Mouse (Mus musculus) large intestine, adult 2 months (tissue): ENCODE results near the gene Shld2. TPM values are rescaled to one million over a fixed set of nuclear protein-coding genes. Genes with fewer than 3 reads are reported as not detected.
"Not testable (repeated sequence)": the region's sequence is repeated elsewhere in the genome, so short reads cannot be mapped to it uniquely, and the experiment has no call there.

Experiments
- DNase-seq: peaks from one replicate; pipeline ENCODE4 v3.0.0-alpha.2; 2012; ENCODE audit warnings: low read depth, low spot score
- WGBS: fragments of 180-500 bp; shearing (Covaris S2); methylation state at CpG from one replicate; pipeline ENCODE4 v1.1.7; 2018; 5-methylcytosine and 5-hydroxymethylcytosine counted together
- polyA plus RNA-seq: library from polyadenylated mRNA; depleted of rRNA; stranded (reverse); fragments of >200 nt; gene quantifications from 2 replicates; pipeline ENCODE4 v1.2.3, GENCODE M21; 2012

Gene Shld2
- polyA plus RNA-seq, 1 experiment, result 0.87 TPM

DNA sequence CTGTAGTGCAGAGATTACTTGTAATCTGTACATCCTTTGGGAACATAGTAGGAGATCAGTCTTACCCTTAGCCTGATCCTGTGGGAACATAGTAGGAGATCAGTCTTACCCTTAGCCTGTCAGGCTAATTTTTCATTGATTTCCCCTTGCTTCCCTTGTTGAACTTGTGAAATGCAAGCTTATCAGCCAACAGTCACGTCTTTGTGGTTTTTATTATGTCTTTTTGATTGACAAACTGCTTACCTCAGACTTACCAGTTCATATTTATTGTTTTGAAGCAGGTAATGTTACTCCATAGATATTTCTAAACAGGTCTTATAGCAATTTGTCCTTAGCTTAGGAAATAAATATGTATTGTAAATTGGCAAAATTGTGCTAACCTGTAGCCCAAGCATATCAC is 17.3 kb upstream of the Shld2 start:
- WGBS, result 52% methylated on average over 1 of the region's 1 CpGs
- DNase-seq, result no peak

DNA sequence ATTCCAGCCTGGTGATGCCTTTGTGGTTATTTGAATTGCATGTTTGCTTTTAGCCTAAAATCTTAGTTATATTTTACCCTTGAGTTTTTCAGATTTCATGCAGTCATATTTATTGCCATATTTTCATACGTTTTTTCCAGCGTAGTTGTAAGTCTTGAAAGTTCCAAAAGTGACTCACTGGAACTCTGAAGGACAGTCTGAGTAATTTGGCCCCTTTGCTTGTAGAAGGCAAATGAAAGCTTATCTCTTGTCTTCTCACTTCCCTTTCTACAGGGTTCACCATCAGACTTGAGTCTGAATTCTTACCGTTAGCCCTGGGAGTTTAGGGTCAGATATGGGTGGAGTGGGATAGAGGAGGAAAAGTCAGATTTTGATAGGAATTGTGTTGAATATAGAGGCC is 16.3 kb upstream of the Shld2 start:
- DNase-seq, result no peak
- WGBS, result 87% methylated on average over 3 of the region's 3 CpGs

DNA sequence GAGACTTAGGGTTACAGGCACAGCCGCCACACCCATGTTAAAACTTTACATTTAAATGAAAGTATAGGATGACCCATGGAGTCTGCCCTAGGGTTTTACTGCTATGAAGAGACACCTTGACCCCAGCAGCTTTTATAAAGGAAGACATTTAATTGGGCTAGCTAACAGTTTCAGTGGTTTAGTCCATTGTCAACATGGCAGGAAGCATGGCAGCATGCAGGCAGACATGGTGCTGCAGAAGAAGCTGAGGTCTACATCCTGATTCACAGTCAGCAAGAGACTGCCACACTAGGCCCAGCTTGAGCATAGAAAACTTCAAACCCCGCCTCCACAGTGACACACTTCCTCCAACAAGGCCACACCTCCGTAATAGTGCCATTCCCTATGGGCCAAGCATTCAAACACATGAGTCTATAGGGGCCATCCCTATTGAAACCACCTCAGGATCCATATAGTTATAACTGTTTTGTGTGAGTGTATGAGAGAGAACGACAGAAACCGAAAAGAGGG is 13.3 kb upstream of the Shld2 start:
- DNase-seq, result no peak
- 95% methylated on average over 5 of the region's 5 CpGs for WGBS

DNA sequence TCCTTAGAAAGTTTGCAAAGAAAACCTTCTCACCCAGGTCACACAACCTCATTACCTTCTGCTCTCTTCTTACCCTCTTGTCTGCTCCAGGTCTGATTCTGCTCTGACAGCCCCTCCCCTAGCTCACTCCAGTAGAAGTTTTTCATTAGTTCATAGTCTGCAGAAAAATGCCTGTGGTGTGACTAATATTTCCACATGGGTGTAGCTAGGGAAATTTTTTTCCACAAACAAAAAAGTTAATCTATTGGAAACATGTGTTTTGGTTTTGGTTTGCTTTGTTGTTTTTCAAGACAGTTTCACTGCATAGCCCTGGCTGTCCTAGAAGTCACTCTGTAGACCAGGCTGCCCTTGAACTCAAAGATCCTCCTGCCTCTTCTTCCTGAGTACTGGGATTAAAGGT is 7.8 kb upstream of the Shld2 start:
- no peak for DNase-seq

DNA sequence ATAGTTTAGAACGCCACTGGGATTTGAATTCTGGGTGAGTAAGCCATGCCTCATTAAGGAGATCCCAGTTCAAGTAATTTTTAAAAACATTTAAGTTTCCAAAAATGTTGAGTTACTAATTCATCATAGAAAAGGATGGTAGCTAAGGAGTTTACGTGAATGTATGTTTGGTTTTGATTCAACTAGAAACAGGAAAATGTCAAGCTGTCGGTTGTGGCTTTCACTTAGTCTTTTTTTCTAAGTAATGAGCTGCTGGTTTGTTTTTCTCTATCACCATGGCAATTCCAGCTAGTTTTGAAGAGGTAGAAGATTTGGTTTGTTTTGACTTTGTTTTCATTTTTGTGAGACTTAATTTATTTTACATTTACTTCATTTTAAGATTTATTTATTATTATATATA is 7.1 kb upstream of the Shld2 start:
- WGBS, result 70% methylated on average over 3 of the region's 3 CpGs
- no peak for DNase-seq

DNA sequence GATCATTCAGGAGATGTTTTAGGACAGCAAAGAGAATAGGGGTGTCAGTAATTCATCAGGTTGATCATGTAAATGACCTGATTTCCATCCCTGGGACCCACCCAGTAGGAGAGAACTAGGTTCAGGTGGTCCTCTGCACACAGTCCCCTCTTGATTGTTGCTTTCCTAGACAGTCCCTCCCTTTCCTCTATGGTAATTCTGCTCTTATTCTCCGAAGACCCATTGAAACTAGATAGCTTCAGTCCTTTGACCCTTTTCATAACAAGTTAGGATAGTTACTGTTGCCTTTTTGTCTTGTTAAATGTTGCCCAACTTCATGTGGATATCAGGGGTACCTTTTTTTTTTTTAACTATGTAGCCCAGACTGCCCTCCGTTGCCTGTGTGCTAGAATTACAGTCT is 6.1 kb upstream of the Shld2 start:
- no peak for DNase-seq
- WGBS, result 87% methylated on average over 2 of the region's 2 CpGs

DNA sequence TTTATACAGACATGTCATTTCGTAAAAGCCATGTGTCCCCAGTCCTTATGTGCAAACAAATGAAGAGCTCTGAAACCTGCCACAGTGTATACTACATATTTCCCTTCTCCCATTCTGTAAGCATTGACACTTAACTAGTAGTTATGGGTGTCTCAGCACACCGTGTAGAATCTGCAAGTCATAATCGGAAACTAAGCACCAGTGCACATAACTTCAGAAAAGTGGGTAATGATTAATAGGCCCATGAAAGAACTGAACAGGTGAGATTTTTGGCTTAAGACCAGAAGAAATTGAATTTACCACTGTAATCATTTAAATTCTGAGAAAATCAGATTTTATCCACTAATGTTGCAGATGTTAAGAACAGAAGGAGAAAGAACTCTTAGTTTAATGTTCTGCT is 4.5 kb upstream of the Shld2 start:
- WGBS, result 24% methylated on average over 3 of the region's 3 CpGs
- DNase-seq, result no peak

DNA sequence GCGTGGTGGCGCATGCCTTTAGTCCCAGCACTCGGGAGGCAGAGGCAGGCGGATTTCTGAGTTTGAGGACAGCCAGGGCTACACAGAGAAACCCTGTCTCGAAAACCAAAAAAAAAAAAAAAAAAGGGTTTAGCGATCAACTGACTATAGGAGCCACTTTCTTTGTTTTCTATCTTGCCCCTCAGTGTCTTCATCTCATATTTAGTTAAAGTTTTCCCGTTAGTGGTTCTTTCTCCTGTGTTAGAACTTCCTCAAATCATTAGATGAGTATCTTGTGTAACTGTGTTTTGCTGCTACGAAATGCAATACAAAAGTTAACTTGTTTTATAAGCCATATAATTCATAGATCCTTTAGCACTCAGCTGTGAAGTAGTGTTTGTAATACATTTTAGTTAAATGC is 4.1 kb upstream of the Shld2 start:
- 57% methylated on average over 8 of the region's 8 CpGs for WGBS
- not testable (repeated sequence) for DNase-seq

DNA sequence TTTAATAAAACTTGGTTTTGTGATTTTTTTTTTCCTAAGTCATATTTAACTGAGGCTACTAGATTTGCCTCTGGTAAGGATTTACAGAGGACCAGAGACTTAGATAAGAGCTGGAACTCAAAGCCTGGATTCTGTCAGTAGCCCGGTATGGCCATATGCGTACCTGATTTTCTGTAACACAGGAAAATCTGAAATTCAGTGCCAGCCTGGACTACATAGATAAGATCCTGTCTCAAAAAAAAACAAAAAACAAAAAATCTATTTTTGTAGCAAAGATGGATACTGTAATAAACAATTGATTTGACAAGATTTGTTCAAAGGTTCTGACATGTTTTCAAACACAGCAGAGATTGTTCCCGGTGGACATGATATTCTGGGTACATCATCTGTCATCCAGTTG is 3.3 kb upstream of the Shld2 start:
- DNase-seq, result no peak
- WGBS, result 64% methylated on average over 3 of the region's 3 CpGs

DNA sequence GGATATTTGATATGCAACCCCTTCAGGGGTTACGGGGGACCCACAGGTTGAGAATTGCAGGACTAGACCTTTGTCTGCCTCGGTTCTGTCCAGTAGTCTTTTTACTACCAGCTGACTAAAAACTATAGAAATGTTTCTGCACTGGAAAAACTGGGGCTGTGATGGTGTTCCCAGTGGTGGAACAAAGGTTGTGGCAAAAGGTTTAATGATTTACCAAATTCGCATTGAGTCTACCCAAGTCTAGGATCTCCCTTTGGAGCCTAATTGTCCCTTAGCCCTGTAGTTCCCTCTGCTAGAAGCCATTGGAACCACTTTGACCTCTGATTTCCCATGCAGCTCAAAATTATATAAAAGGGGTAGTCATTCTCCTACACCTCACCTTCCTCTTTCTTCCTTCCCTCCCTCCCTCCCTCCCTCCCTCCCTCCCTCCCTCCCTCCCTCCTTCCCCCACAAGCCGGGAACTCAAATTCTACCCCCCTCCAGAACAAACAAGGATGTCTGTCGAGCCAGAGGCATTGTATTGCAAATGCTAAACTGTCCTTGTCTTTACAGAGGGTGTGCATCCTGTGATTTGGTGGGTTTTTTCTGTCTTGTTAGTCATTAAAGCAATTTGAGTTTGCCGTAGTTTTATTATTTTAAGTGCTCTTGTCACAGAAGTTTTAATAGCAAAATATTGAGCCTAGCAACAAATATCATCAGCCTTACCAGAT is 2.2 kb upstream of the Shld2 start:
- no peak for DNase-seq
- 8% methylated on average over 6 of the region's 6 CpGs for WGBS

DNA sequence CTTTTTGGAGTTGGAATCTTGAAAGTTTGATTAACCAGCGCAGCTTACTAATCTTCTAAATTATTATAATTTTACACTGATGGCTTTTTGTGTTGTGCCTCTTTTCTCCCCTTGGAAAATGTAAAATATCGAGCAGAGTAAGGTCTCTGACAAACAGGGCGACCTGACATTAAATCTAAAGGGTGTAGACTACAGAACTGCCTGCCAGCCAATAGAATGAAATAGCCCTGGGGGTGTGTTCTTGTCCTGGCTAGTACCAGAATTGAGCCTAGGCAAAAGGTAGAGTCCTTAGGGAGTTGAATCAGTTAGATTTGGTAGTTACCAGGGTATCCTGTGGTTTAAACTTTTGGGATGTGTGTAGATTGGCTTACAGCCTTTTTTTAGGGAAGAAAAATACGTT is 1.4 kb upstream of the Shld2 start:
- no peak for DNase-seq
- WGBS, result 1% methylated on average over 4 of the region's 4 CpGs

DNA sequence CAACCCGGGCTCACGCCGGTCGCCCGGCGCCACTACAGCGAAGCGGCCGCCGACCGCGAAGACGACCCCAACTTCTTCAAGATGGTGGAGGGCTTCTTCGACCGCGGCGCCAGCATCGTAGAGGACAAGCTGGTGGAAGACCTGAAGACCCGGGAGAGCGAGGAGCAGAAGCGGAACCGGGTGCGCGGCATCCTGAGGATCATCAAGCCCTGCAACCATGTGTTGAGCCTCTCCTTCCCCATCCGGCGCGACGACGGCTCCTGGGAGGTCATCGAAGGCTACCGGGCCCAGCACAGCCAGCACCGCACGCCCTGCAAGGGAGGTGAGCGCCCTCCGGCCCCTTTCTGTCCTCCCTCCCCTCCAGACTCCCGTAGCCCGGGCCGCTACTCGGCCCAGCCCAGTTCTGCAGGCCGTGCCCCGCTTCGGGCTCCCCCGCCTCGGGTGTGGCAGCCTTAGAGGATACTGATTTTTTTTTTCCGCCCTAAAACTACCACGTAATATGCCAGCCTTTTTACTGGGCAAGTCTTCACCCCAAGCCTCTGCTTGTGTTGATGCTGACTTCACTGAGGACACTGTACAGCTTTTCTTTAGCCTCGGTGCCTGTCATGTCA is 833 bp upstream of the Shld2 start:
- DNase-seq, result no peak
- WGBS, result under 1% methylated on average over 47 of the region's 47 CpGs

DNA sequence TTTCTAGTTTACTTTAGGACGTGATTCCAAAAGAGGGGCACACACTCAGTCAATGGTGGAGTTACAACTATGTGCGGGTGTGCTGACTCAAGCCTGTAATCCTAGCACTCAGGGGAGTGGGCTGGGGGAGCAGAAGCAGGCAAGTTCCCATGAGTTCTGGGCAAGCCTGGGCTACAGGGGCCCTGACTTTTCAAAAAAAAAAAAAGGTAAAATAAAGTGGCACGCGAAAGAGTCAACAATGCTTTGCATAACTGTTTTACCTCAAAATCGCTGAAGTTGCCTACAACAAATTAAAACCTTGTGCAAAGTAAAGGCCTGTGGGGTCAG is 423 bp downstream of the Shld2 start:
- no peak for DNase-seq
- WGBS, result 9% methylated on average over 5 of the region's 5 CpGs

DNA sequence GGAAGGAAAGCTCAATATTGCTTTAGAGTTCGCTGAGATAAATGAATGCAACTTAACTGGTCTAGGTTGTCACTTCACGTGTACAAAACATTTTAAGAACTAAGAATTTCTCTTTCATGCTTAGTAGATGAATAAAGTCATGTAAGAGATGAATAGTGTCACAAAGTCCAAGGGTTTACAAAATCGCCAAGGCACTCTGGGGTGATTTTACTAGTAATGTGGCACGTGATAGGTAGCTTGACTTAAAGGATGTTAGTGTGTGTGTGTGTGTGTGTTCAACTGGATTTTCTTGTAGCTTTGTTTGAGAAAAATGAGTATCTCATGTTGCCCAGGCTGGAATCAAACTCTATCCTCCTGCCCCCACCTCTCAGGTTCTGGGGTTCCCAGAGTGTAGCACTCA is 1.0 kb downstream of the Shld2 start:
- DNase-seq, result no peak

DNA sequence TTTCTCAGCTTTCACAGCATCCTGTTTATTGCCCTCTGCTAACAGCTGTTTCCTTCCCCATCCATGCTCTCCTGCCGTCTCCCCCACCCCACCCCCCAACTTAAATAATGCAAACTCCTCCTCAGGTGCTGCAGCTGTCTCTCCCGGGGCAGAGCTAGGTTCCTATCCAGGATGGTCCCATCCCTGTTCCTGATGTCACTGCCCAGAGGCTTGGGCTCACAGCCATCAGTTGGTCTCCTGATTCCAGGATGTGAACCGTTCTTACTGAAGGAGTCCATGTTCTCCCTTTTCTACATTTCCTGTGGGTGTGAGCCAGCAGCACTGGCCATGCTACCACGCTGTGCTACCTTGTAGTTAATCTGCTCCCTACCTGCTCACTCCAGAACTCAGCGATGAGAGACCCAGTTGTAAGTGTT is 7.0 kb downstream of the Shld2 start:
- no peak for DNase-seq
- WGBS, result 14% methylated on average over 5 of the region's 5 CpGs

More for the DNA sequence above, 1.0 kb downstream of the Shld2 start:
- 88% methylated on average over 4 of the region's 4 CpGs for WGBS

DNA sequence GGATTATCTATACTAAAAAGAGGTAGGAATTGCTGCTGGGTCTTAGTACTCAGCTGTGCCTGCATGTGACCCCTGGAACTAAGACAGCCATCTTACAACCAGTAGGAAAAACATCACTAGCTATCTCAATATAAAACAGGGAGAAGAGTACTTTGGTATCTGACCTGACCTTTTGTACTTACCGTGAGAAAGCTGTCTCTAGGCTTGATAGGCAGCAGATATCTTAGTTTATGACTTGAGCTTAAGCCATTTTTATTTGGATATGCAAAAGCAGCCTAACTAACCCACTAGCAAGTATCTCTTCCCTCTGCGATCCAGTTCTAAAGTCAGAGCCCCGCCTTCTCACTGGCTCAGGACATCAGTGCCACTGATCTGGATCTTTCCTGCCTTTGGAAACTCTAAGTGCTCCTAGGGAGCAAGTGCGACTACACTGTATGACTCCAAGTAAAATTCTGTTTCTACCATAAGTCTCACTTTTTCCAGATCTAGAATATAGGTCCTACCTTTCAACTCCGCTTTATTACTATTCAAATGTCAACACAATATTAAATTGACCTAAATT is 7.5 kb downstream of the Shld2 start:
- DNase-seq, result no peak
- WGBS, result 34% methylated on average over 5 of the region's 5 CpGs

DNA sequence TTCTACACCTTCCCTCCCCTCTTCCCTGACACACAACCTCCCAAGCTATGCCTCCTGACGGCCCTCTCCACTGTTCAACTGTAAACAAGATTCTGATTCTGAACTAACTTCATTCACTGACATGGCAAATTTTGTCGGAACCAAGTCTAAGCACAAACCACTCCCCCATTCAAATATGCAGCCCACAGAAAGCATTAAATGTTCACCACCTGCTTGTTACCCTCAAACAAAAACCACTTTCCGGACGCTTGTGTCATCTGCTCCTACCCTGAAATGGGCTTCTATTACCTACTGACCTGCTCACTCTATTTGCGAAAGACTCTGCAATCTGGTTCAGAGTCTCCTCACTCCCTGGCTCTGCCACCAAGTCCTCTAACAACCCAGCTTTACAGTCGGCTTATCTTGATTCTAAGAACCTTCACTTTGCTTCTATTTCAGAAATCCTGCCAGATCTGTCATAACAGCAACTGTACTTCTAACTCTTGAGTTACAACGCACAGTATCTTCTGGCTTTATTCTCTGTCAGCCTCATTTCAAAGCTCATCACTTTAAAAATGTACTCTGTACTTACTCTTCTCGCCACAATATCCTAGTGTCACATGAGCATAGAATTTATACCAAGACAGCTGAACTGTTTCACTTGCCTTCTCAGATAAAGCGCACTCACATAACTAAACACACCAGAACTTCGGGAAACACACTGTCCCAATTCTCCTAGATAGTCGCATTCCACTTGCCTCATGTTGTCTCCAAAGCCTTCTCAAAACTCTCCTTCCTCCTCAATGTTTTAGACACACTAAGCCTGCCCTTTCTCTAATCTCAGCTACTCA is 11.2 kb downstream of the Shld2 start:
- WGBS, result 43% methylated on average over 11 of the region's 11 CpGs
- DNase-seq, result no peak

DNA sequence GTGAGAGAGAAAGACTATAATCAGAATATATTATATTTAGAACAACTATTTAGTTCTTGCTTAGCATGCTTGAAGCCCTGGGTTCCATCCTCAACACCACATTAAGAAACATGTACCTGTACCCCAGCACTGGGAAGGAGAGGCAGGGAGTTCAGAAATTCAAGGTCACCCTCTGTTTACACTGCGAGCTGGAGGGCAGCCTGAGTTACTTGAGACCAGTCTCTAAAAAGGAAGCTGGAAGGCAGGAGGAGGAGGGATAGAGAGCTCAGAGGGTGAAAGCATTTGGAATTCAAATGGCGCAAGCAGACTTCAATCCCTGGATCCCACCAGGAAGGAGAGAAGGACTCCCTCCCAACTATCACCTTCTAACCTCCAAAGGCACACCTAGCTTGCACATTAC is 12.7 kb downstream of the Shld2 start:
- WGBS, result 50% methylated on average over 2 of the region's 2 CpGs
- no peak for DNase-seq

DNA sequence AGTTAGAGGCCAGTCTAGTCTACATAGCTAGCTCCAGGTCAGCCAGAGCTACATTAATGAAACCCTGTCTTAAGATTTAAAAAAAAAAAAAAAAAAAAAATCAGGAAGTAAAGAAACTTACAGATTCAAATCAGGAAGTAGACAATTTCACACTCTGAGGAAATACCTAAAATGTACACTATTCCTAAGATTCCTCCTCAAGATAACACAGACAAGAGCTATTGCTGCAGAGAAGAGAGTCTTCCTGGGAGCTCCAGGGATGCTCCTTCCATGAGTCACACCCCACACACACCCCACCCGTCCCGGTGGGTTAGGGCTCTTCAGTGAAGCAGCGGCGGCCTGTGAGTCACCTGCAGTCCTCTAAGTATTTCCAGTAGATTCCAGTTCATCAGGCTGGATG is 13.3 kb downstream of the Shld2 start:
- DNase-seq, result no peak
- 15% methylated on average over 4 of the region's 4 CpGs for WGBS

DNA sequence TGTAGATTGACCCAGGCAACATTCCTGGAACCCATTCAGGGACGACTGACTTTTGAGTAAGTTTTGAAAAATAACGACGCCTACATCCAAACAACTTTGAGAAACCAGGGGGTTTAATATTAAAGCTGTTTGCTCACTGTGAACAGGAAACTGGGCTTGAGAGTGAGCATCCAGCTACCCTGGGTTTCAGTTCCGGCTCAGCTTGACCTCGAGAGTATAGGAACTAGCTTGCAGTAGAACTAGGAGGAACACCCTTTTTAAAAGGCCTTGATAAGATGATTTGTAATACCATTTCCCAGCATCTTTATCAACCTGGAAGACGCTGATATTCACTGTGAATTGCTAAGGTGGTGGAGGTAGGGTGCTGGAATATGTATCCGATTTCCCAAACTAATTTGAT is 13.9 kb downstream of the Shld2 start:
- DNase-seq, result no peak
- WGBS, result 77% methylated on average over 7 of the region's 7 CpGs

DNA sequence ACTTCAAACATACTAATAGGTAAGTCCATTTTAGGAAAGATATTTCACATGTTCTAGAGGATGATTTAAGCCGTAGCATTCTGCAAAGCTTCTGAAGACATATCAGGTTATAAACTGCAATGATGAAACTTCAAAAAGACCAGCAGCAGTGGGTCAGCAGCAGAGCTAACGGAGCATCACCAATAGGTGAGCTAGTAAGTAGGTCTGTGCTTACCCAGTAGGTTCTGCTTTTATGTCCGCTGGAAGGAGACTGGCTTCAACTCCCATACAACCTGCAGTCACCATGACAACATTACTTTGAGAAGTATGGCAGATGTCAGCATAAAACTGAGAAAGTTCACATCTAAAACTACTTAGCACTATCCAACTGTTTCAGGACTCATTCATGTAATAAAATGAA is 16.7 kb downstream of the Shld2 start:
- DNase-seq, result no peak
- 90% methylated on average over 3 of the region's 3 CpGs for WGBS
